Mouse (Mus musculus): ENCODE data around the gene 1700067K01Rik. TPM values are rescaled to one million over a fixed set of nuclear protein-coding genes. Genes with fewer than 3 reads are reported as not detected.

The 1700067K01Rik gene
- polyA plus RNA-seq, 1 experiment from 2014 or later = 0.93 TPM

GRCm38 (mm10) chr8:83990170-83990569 is 11.1 kb upstream of the 1700067K01Rik start:
- Histone ChIP-seq H3K27me3 (no peaks in the 10 kb centered on the region), H3K4me1 (no peaks in the 10 kb centered on the region), H3K36me3 (peaks cover 87% of the 10 kb centered on the region), H3K9me3 (no peaks in the 10 kb centered on the region), H3K27ac (no peak overlapping the region), H3K4me2 (no peak overlapping the region), H3K4me3 (no peak overlapping the region), H3K9ac (no peak overlapping the region)
- 93% methylated on average over 14 of the region's 14 CpGs for WGBS
- no peak for ATAC-seq (ENCODE audit: borderline replicate concordance, extremely low read depth, low FRiP score, low TSS enrichment)

- Histone ChIP-seq H3K27me3 (no peaks in the 10 kb centered on the region), H3K9ac (no peak overlapping the region), H3K9me3 (no peaks in the 10 kb centered on the region), H3K27ac (no peak overlapping the region), H3K4me1 (peaks cover 7% of the 10 kb centered on the region; the same call in 1 of the 2 replicates), H3K36me3 (peaks cover 68% of the 10 kb centered on the region), H3K4me3 (no peak overlapping the region), H3K4me2 (no peak overlapping the region)
- ATAC-seq (ENCODE audit: borderline replicate concordance, extremely low read depth, low FRiP score, low TSS enrichment) = no peak
- WGBS = 83% methylated on average over 2 of the region's 2 CpGs
Observed at GRCm38 (mm10) chr8:83992488-83992887, 8.8 kb upstream of the 1700067K01Rik start.

GRCm38 (mm10) chr8:83994030-83994429 is 7.3 kb upstream of the 1700067K01Rik start:
- no peak for ATAC-seq (ENCODE audit: borderline replicate concordance, extremely low read depth, low FRiP score, low TSS enrichment)
- Histone ChIP-seq H3K4me2 (no peak overlapping the region), H3K9ac (no peak overlapping the region), H3K36me3 (peaks cover 52% of the 10 kb centered on the region), H3K4me3 (no peak overlapping the region), H3K27me3 (no peaks in the 10 kb centered on the region), H3K9me3 (no peaks in the 10 kb centered on the region), H3K27ac (no peak overlapping the region), H3K4me1 (peaks cover 11% of the 10 kb centered on the region)
- WGBS = 76% methylated on average over 3 of the region's 3 CpGs

GRCm38 (mm10) chr8:83995973-83996372 is 5.3 kb upstream of the 1700067K01Rik start:
- Histone ChIP-seq H3K4me2 (peak overlapping the region; percentile 82), H3K36me3 (peaks cover 50% of the 10 kb centered on the region), H3K27ac (peak overlapping the region; percentile 95), H3K27me3 (no peaks in the 10 kb centered on the region), H3K4me1 (peaks cover 31% of the 10 kb centered on the region), H3K4me3 (peak overlapping the region; percentile 85), H3K9me3 (no peaks in the 10 kb centered on the region), H3K9ac (0 out of 2 replicates have a peak overlapping the region, but pooled peaks have one; percentile 70)
- ATAC-seq (ENCODE audit: borderline replicate concordance, extremely low read depth, low FRiP score, low TSS enrichment) = no peak
- 20% methylated on average over 12 of the region's 12 CpGs for WGBS

DNA sequence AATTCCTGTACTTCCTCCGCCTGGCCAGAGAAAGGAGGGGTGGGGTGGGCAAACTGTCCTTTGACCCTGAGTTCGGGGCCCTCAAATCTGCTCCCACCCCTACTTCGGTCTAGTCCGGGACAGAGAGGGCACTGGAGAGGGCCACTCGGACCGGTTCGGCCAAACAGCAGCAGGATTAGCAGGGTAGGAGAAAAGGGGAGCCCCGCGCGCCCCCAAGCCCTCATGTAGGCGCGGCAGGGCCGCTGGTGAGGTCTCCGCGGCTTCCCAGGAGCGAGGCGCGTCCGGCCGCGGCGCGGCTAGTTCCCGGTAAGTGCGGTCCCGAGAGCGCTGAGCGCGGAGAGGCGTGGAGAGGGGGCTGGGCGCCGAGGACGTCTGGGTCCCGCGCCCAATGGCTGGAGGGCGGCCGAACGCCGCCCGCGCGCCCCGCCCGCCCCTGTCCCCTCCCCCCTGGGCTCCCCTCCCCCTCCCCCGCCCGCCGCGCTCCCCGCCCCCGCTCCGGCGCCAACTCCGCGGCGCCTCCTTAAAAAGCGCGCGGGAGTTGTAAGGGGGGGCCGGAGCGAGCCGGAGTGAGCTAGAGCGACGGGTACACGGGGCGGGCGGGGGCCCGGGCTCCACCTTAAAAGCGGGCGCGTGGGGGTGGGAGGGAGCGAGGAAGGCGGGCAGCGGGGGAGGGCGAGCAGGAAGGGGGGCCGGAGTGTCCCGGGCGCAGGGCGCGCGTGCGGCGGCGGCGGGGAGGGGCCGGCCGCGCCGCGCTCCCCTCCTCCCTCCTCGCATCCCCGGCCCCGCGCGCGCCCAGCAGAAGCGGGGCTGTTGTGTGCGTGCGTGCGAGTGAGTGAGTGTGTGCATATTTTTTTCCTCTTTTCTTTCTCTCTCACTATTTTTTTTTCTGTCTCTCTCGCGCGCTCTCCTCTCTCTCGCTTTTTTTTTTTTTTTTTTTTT is 4.5 kb upstream of the 1700067K01Rik start:
- WGBS = 0% methylated on average over 54 of the region's 103 CpGs
- H3K9ac ChIP-seq = peak overlapping the region; percentile 70
- H3K4me3 ChIP-seq = peak overlapping the region; percentile 85
- peak; percentile 89 for ATAC-seq (ENCODE audit: borderline replicate concordance, extremely low read depth, low FRiP score, low TSS enrichment)
- H3K9me3 ChIP-seq = no peaks in the 10 kb centered on the region
- peak overlapping the region; percentile 82 for H3K4me2 ChIP-seq
- no peaks in the 10 kb centered on the region for H3K27me3 ChIP-seq
- H3K27ac ChIP-seq = peak overlapping the region; percentile 95
- H3K4me1 ChIP-seq = peaks cover 37% of the 10 kb centered on the region
- H3K36me3 ChIP-seq = peaks cover 48% of the 10 kb centered on the region

GRCm38 (mm10) chr8:83997511-83998141 is 3.7 kb upstream of the 1700067K01Rik start, which contains the start of gene Samd1:
TSS of gene Samd1 (plus strand) at chr8:83997672.
- peaks cover 41% of the 10 kb centered on the region for H3K36me3 ChIP-seq
- peak within 1 kb of the TSS; percentile 94 for H3K4me2 ChIP-seq
- WGBS = 2% methylated on average over 58 of the region's 112 CpGs
- no peak for ATAC-seq (ENCODE audit: borderline replicate concordance, extremely low read depth, low FRiP score, low TSS enrichment)
- no peaks in the 10 kb centered on the region for H3K27me3 ChIP-seq
- H3K9ac ChIP-seq = peak within 1 kb of the TSS; percentile 77
- H3K4me3 ChIP-seq = peak within 1 kb of the TSS; percentile 85
- peak within 1 kb of the TSS; percentile 95 for H3K27ac ChIP-seq
- peaks cover 37% of the 10 kb centered on the region for H3K4me1 ChIP-seq
- H3K9me3 ChIP-seq = no peaks in the 10 kb centered on the region

GRCm38 (mm10) chr8:83998231-83999056 is 2.9 kb upstream of the 1700067K01Rik start:
- no peaks in the 10 kb centered on the region for H3K27me3 ChIP-seq
- H3K9ac ChIP-seq = peak overlapping the region; percentile 77
- ATAC-seq (ENCODE audit: borderline replicate concordance, extremely low read depth, low FRiP score, low TSS enrichment) = no peak; the same call in 1 of the 2 replicates
- peaks cover 39% of the 10 kb centered on the region for H3K36me3 ChIP-seq
- H3K9me3 ChIP-seq = no peaks in the 10 kb centered on the region
- H3K27ac ChIP-seq = peak overlapping the region; percentile 87
- WGBS = under 1% methylated on average over 69 of the region's 92 CpGs
- H3K4me1 ChIP-seq = peaks cover 39% of the 10 kb centered on the region
- peak overlapping the region; percentile 82 for H3K4me3 ChIP-seq
- peak overlapping the region; percentile 94 for H3K4me2 ChIP-seq

DNA sequence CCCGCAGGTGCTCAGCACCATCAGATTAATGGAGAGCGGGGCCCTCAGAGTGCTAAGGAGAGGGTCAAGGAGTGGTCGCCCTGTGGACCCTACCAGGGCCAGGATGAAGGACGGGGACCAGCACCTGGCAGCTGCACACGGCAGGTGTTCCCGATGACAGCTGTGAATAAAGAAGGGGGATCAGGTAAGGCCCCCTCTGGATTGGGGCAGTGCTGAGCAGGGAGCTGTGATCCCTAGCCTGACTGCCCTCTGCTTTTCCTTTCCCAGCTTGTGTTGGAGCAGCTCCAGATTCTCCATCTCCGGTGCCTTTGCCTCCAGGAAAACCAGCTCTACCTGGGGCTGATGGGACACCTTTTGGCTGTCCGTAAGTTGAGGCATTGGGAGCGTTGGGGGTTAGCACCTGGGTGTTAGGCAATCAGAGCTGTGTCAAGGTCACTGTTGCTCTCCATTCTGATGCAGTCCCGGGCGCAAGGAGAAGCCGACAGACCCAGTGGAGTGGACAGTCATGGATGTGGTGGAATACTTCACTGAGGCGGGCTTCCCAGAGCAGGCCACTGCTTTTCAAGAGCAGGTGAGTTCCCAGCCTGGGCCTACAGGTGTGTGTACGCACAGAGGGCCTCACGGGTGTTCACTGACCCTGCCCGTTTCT is 2.1 kb upstream of the 1700067K01Rik start:
- H3K4me2 ChIP-seq = peak overlapping the region; percentile 94
- no peaks in the 10 kb centered on the region for H3K9me3 ChIP-seq
- H3K27ac ChIP-seq = peak overlapping the region; percentile 87; the same call in 1 of the 2 replicates
- 57% methylated on average over 16 of the region's 16 CpGs for WGBS
- H3K9ac ChIP-seq = peak overlapping the region; percentile 77
- ATAC-seq (ENCODE audit: borderline replicate concordance, extremely low read depth, low FRiP score, low TSS enrichment) = no peak
- H3K4me3 ChIP-seq = peak overlapping the region; percentile 82
- H3K27me3 ChIP-seq = no peaks in the 10 kb centered on the region
- peaks cover 35% of the 10 kb centered on the region for H3K36me3 ChIP-seq
- H3K4me1 ChIP-seq = peaks cover 46% of the 10 kb centered on the region

GRCm38 (mm10) chr8:83999825-84000224 is 1.5 kb upstream of the 1700067K01Rik start:
- Histone ChIP-seq H3K4me3 (peak overlapping the region; percentile 82; the same call in 1 of the 2 replicates), H3K27me3 (no peaks in the 10 kb centered on the region), H3K9ac (no peak overlapping the region), H3K27ac (no peak overlapping the region), H3K4me2 (peak overlapping the region; percentile 94; the same call in 1 of the 2 replicates), H3K9me3 (no peaks in the 10 kb centered on the region), H3K36me3 (peaks cover 29% of the 10 kb centered on the region), H3K4me1 (peaks cover 49% of the 10 kb centered on the region)
- no peak for ATAC-seq (ENCODE audit: borderline replicate concordance, extremely low read depth, low FRiP score, low TSS enrichment)
- 87% methylated on average over 2 of the region's 2 CpGs for WGBS

- H3K27me3 ChIP-seq = no peaks in the 10 kb centered on the region
- H3K27ac ChIP-seq = no peak overlapping the region
- no peak for ATAC-seq (ENCODE audit: borderline replicate concordance, extremely low read depth, low FRiP score, low TSS enrichment)
- peaks cover 25% of the 10 kb centered on the region for H3K36me3 ChIP-seq
- peaks cover 45% of the 10 kb centered on the region for H3K4me1 ChIP-seq
- no peaks in the 10 kb centered on the region for H3K9me3 ChIP-seq
- no peak overlapping the region for H3K9ac ChIP-seq
- 66% methylated on average over 12 of the region's 12 CpGs for WGBS
- no peak overlapping the region for H3K4me3 ChIP-seq
- no peak overlapping the region for H3K4me2 ChIP-seq
Observed at GRCm38 (mm10) chr8:84002957-84003611, 1.8 kb downstream of the 1700067K01Rik start.
